8 mouse cellular contexts compared by ENCODE assay signal in genomic region chr3:40531286-40532141, GRCm38 (mm10). TPM values are rescaled to one million over a fixed set of nuclear protein-coding genes. Genes with fewer than 3 reads are reported as not detected.
DNase-seq lines count a peak whose midpoint lies in the region; ATAC-seq and TF ChIP-seq lines count a peak whose summit lies in the region.

TSS of gene Intu (plus strand) at chr3:40531286.

- peak within 1 kb of the TSS; percentile 53 for H3K4me3 ChIP-seq in heart, adult 2 months
- H3K4me3 ChIP-seq in intestine, postnatal 0 days (ENCODE audit: low read depth, low read length): peak within 1 kb of the TSS; percentile 56
- peak within 1 kb of the TSS; percentile 58 for H3K4me3 ChIP-seq in liver, embryonic 11.5 days (ENCODE audit: low read depth, low read length)
- peak within 1 kb of the TSS; percentile 60 for H3K4me3 ChIP-seq in midbrain, embryonic 16.5 days (ENCODE audit: low read depth, low read length)
- peak within 1 kb of the TSS; percentile 46 for H3K4me3 ChIP-seq in stomach, postnatal 0 days (ENCODE audit: low read depth, low read length)

- no peak for TF ChIP-seq EP300 in heart, adult 2 months (IDR thresholded peaks at IDR 0.05; ENCODE audit: insufficient read depth, low read depth, low read length)
- no peak for TF ChIP-seq EP300 in stomach, postnatal 0 days (optimal IDR thresholded peaks at IDR 0.05)

- TF ChIP-seq CTCF in heart, adult 2 months (IDR thresholded peaks at IDR 0.05): peak; percentile 69
- TF ChIP-seq CTCF in intestine, postnatal 0 days (IDR thresholded peaks at IDR 0.05; ENCODE audit: low read depth): peak; percentile 70
- TF ChIP-seq CTCF in stomach, postnatal 0 days (IDR thresholded peaks at IDR 0.05; ENCODE audit: low read depth): peak; percentile 66

- peak; percentile 58; the same call in 1 of the 2 replicates for TF ChIP-seq POLR2A in heart, adult 2 months (IDR thresholded peaks at IDR 0.05; ENCODE audit: insufficient read depth, low read depth, low read length)

- peak within 1 kb of the TSS; percentile 72 for H3K9ac ChIP-seq in heart, adult 2 months (ENCODE audit: low read depth, low read length)
- H3K9ac ChIP-seq in intestine, postnatal 0 days (ENCODE audit: low read depth, low read length): no peak within 1 kb of the TSS
- H3K9ac ChIP-seq in liver, embryonic 11.5 days (ENCODE audit: low read depth, low read length): 0 out of 2 replicates have a peak within 1 kb of the TSS, but pooled peaks have one; percentile 28
- peak within 1 kb of the TSS; percentile 75 for H3K9ac ChIP-seq in midbrain, embryonic 16.5 days (ENCODE audit: low read depth, low read length)
- 0 out of 2 replicates have a peak within 1 kb of the TSS, but pooled peaks have one; percentile 47 for H3K9ac ChIP-seq in stomach, postnatal 0 days (ENCODE audit: low read length)

- intact Hi-C loops in left cerebral cortex, postnatal 10 days (cut with DNase I): loop anchor here (2.0 kb wide), 1 partner anchor 213 kb away; the partner anchor contains the start of gene Hspa4l
- intact Hi-C loops in heart, adult 2 months (cut with DNase I): no loop called here

- peak; percentile 56; the same call in 1 of the 2 replicates for ATAC-seq in intestine, postnatal 0 days
- ATAC-seq in liver, embryonic 11.5 days (replicated peaks; ENCODE audit: low FRiP score): peak; percentile 54
- ATAC-seq in midbrain, embryonic 16.5 days: peak; percentile 84
- ATAC-seq in stomach, postnatal 0 days (ENCODE audit: low FRiP score, low TSS enrichment): peak; percentile 79

- peak within 1 kb of the TSS; percentile 64 for H3K27ac ChIP-seq in heart, adult 2 months
- H3K27ac ChIP-seq in intestine, postnatal 0 days (ENCODE audit: low read depth, low read length): no peak within 1 kb of the TSS
- no peak within 1 kb of the TSS for H3K27ac ChIP-seq in liver, embryonic 11.5 days (ENCODE audit: low read depth, low read length)
- H3K27ac ChIP-seq in midbrain, embryonic 16.5 days (ENCODE audit: low read length): no peak within 1 kb of the TSS
- no peak within 1 kb of the TSS for H3K27ac ChIP-seq in stomach, postnatal 0 days (replicated peaks)

- H3K79me2 ChIP-seq in heart, adult 2 months (replicated peaks; ENCODE audit: control insufficient read depth, insufficient read depth, low read length): no peaks in the 10 kb centered on the region; the same call in 1 of the 2 replicates

- no peaks in the 10 kb centered on the region for H3K36me3 ChIP-seq in heart, adult 2 months (ENCODE audit: control insufficient read depth, insufficient read depth, low read length)
- H3K36me3 ChIP-seq in intestine, postnatal 0 days (ENCODE audit: control insufficient read depth, insufficient read depth): no peaks in the 10 kb centered on the region
- no peaks in the 10 kb centered on the region for H3K36me3 ChIP-seq in liver, embryonic 11.5 days (ENCODE audit: control insufficient read depth, insufficient read depth, low read length)
- no peaks in the 10 kb centered on the region for H3K36me3 ChIP-seq in midbrain, embryonic 16.5 days (ENCODE audit: control insufficient read depth, insufficient read depth, low read length)
- H3K36me3 ChIP-seq in stomach, postnatal 0 days (ENCODE audit: control insufficient read depth, insufficient read depth, low read length): no peaks in the 10 kb centered on the region

- 1% methylated on average over 54 of the region's 54 CpGs for WGBS in heart, adult 2 months
- WGBS in intestine, postnatal 0 days: under 1% methylated on average over 54 of the region's 54 CpGs
- WGBS in liver, embryonic 11.5 days: 1% methylated on average over 54 of the region's 54 CpGs
- WGBS in midbrain, embryonic 16.5 days: under 1% methylated on average over 54 of the region's 54 CpGs
- under 1% methylated on average over 54 of the region's 54 CpGs for WGBS in stomach, postnatal 0 days

- H3K4me1 ChIP-seq in heart, adult 2 months (ENCODE audit: control insufficient read depth, insufficient read depth, low read length): peaks cover 2% of the 10 kb centered on the region
- no peaks in the 10 kb centered on the region; the same call in 1 of the 2 replicates for H3K4me1 ChIP-seq in intestine, postnatal 0 days (replicated peaks; ENCODE audit: control insufficient read depth, insufficient read depth, low read length)
- H3K4me1 ChIP-seq in liver, embryonic 11.5 days (replicated peaks; ENCODE audit: control insufficient read depth, insufficient read depth, low read length): peaks cover 18% of the 10 kb centered on the region
- peaks cover 14% of the 10 kb centered on the region; the same call in 1 of the 2 replicates for H3K4me1 ChIP-seq in midbrain, embryonic 16.5 days (ENCODE audit: control insufficient read depth, insufficient read depth, low read length)
- H3K4me1 ChIP-seq in stomach, postnatal 0 days (replicated peaks; ENCODE audit: control insufficient read depth, insufficient read depth): no peaks in the 10 kb centered on the region

- peaks cover 1% of the 10 kb centered on the region; the same call in 1 of the 2 replicates for H3K27me3 ChIP-seq in heart, adult 2 months (ENCODE audit: control insufficient read depth, insufficient read depth, low read length)
- H3K27me3 ChIP-seq in intestine, postnatal 0 days (replicated peaks; ENCODE audit: control insufficient read depth, insufficient read depth, low read length): peaks cover 21% of the 10 kb centered on the region; the same call in 1 of the 2 replicates
- H3K27me3 ChIP-seq in liver, embryonic 11.5 days (replicated peaks; ENCODE audit: control insufficient read depth, insufficient read depth, low read length): peaks cover 27% of the 10 kb centered on the region
- H3K27me3 ChIP-seq in midbrain, embryonic 16.5 days (ENCODE audit: control insufficient read depth, insufficient read depth, low read depth, low read length): peaks cover 9% of the 10 kb centered on the region
- no peaks in the 10 kb centered on the region for H3K27me3 ChIP-seq in stomach, postnatal 0 days (ENCODE audit: control insufficient read depth, insufficient read depth, low read length)

- DNase-seq in left cerebral cortex, postnatal 10 days (ENCODE audit: extremely low spot score in 1 of 2, low spot score in 2 of 2): peak; percentile 24 to 54
- DNase-seq in left cerebral cortex, adult 8-10 months (ENCODE audit: low spot score in 2 of 2): no peak
- DNase-seq in embryo, embryonic 11 days: peak; percentile 78
- DNase-seq in heart, adult 2 months: peak; percentile 75 to 83
- DNase-seq in liver, embryonic 11.5 days (ENCODE audit: low spot score): peak; percentile 73
- DNase-seq in stomach, postnatal 0 days (ENCODE audit: low spot score): peak; percentile 66

- no peaks in the 10 kb centered on the region for H3K9me3 ChIP-seq in intestine, postnatal 0 days (ENCODE audit: control insufficient read depth)
- 0 out of 2 replicates have a peak, but pooled peaks cover 2% of the 10 kb centered on the region for H3K9me3 ChIP-seq in liver, embryonic 11.5 days (ENCODE audit: control insufficient read depth, low read length)
- H3K9me3 ChIP-seq in midbrain, embryonic 16.5 days (replicated peaks; ENCODE audit: control insufficient read depth, low read length, poor library complexity, severe bottlenecking): no peaks in the 10 kb centered on the region
- no peaks in the 10 kb centered on the region for H3K9me3 ChIP-seq in stomach, postnatal 0 days (ENCODE audit: control insufficient read depth, low read length)

- peak within 1 kb of the TSS; percentile 95 for H3K4me2 ChIP-seq in intestine, postnatal 0 days (replicated peaks; ENCODE audit: low read depth)
- H3K4me2 ChIP-seq in liver, embryonic 11.5 days: peak within 1 kb of the TSS; percentile 98
- peak within 1 kb of the TSS; percentile 100 for H3K4me2 ChIP-seq in midbrain, embryonic 16.5 days (ENCODE audit: low read length)
- H3K4me2 ChIP-seq in stomach, postnatal 0 days (replicated peaks; ENCODE audit: low read depth): peak within 1 kb of the TSS; percentile 78

RNA-seq across cellular contexts. Expression of gene Intu, which starts in this region (rescaled TPM):
- total RNA-seq in left cerebral cortex, postnatal 10 days (2021): 1 to 10 TPM; 5.2 to 5.9 TPM
- 1 to 10 TPM; 6.3 to 7.6 (median 6.9) TPM for total RNA-seq in left cerebral cortex, adult 8-10 months (2022)
- 10 to 100 TPM; 13.7 to 17.1 TPM for total RNA-seq in heart, adult 2 months (2021)
- polyA plus RNA-seq in heart, adult 2 months (2012; rRNA removed): 9.6 and 15.3 TPM in 2 replicates
- 1.0 and 1.2 TPM in 2 replicates for polyA plus RNA-seq in intestine, postnatal 0 days (2015; fragmentation: Nextera tagmentation; extraction: Ambion mirVana)
- 3.1 and 3.6 TPM in 2 replicates for polyA plus RNA-seq in liver, embryonic 11.5 days (2014; fragmentation: Nextera tagmentation; extraction: Ambion mirVana)
- polyA plus RNA-seq in midbrain, embryonic 16.5 days (2015; fragmentation: Nextera tagmentation; extraction: Ambion mirVana): 3.2 and 3.3 TPM in 2 replicates
- 0.87 and 1.0 TPM in 2 replicates for polyA plus RNA-seq in stomach, postnatal 0 days (2015; fragmentation: Nextera tagmentation; extraction: Ambion mirVana)

Comparison
In these comparisons a context has a peak if more than half of its experiments do, and no peak if none do; other contexts are left out.
1. DNase-seq: peak in left cerebral cortex, postnatal 10 days (2 of 2), embryo, embryonic 11 days (single experiment), heart, adult 2 months (2 of 2), liver, embryonic 11.5 days (single experiment) and stomach, postnatal 0 days (single experiment); none in left cerebral cortex, adult 8-10 months (0 of 2).
2. Peak in every context shown above with its lines, with median percentiles within 50 percentile points of each other: H3K4me3 ChIP-seq, CTCF ChIP-seq, ATAC-seq and H3K4me2 ChIP-seq.